ENCODE assay signal across 2 mouse cellular contexts in the genomic region with DNA sequence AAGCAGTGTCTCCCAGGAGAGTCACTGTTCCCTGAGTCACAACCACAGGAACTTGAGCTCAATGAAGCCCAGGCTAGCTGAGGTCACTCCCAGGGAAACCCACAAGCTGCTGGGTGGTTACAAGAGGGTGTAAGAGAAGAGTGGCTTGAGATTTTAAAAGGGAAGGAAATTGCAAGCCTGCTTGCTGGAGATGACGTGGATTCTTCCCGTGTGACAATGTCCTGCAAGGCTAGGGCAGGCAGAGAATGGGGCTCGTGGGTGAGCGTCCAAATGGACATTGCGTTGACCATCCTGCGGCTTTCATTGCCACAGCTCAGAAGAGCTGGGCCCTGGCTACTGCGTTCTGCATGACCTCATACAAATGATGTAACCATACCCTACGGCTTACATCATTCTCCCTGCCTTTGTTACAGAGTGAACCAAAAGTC.
A peak's percentile ranks its signal among the peaks of the same experiment; 100 is the strongest.
TF ChIP-seq lines count a peak whose summit lies in the region.

No protein-coding gene starts in this region.

TF ChIP-seq in CH12.LX, 34 proteins besides CTCF, POLR2A, EP300 and RAD21:
- TF ChIP-seq TBP (conservative IDR thresholded peaks at IDR 0.05; ENCODE audit: low read depth, low read length), result peak; percentile 71; the same call in 1 of the 2 replicates
- peak; percentile 37; the same call in 1 of the 2 replicates for TF ChIP-seq BHLHE40 (IDR thresholded peaks at IDR 0.05; ENCODE audit: low read depth, low read length)
- peak; percentile 76; the same call in 1 of the 2 replicates for TF ChIP-seq ETS1 (conservative IDR thresholded peaks at IDR 0.05; ENCODE audit: low read depth, low read length)
- peak; percentile 92 for TF ChIP-seq JUND (conservative IDR thresholded peaks at IDR 0.05; ENCODE audit: low read depth, low read length)
- no peak for TF ChIP-seq MAFK (IDR thresholded peaks at IDR 0.05; ENCODE audit: insufficient replicate concordance, low read length)
- 0 out of 2 replicates have a peak, but pooled peaks have one; percentile 0 for TF ChIP-seq TCF12 (IDR thresholded peaks at IDR 0.05; ENCODE audit: low read depth, low read length)
- TF ChIP-seq SMC3 (IDR thresholded peaks at IDR 0.05; ENCODE audit: low read depth, low read length), result no peak
- 0 out of 2 replicates have a peak, but pooled peaks have one; percentile 8 for TF ChIP-seq MEF2A (IDR thresholded peaks at IDR 0.05; ENCODE audit: borderline replicate concordance, low read depth, low read length)
- TF ChIP-seq HCFC1 (IDR thresholded peaks at IDR 0.05; ENCODE audit: low read depth, low read length), result no peak
- TF ChIP-seq GABPA (IDR thresholded peaks at IDR 0.05; ENCODE audit: insufficient replicate concordance, low read depth, low read length), result peak; percentile 17; the same call in 1 of the 2 replicates
- no peak for TF ChIP-seq SIN3A (IDR thresholded peaks at IDR 0.05; ENCODE audit: low read length)
- peak; percentile 94 for TF ChIP-seq JUN (IDR thresholded peaks at IDR 0.05; ENCODE audit: insufficient read depth, low read depth, low read length)
- TF ChIP-seq ZKSCAN1 (IDR thresholded peaks at IDR 0.05; ENCODE audit: borderline replicate concordance, low read depth, low read length), result no peak
- no peak for TF ChIP-seq ELF1 (IDR thresholded peaks at IDR 0.05; ENCODE audit: low read depth, low read length)
- no peak for TF ChIP-seq CHD1 (IDR thresholded peaks at IDR 0.05; ENCODE audit: low read depth, low read length)
TF ChIP-seq in CH12.LX: peak in this region for 8.

TF ChIP-seq in myocyte, 11 proteins besides CTCF, POLR2A, EP300 and RAD21:
- TF ChIP-seq MYOD1 (IDR thresholded peaks at IDR 0.05; ENCODE audit: control insufficient read depth in 1 of 3, insufficient read length in 2 of 3, low read depth in 2 of 3) (peak in 1 of 3 experiments; percentile 14), CEBPB (IDR thresholded peaks at IDR 0.05; ENCODE audit: insufficient read depth, poor library complexity, severe bottlenecking) (peak; percentile 80), POLR2AphosphoS2 (IDR thresholded peaks at IDR 0.05; ENCODE audit: insufficient read length, low read depth) (peak; percentile 43), SRF (IDR thresholded peaks at IDR 0.05; ENCODE audit: control insufficient read depth, insufficient read length, low read depth) (no peak)
